Mouse (Mus musculus) lung, postnatal 10 days (tissue): ENCODE results near the gene D930007J09Rik.

Experiments used
- DNase-seq: peaks from one replicate; pipeline ENCODE4 v3.0.0; 2021

D930007J09Rik gene

GRCm38 (mm10) chr13:32819241-32819640 lies 16.6 kb upstream of the D930007J09Rik start:
- DNase-seq: no peak

GRCm38 (mm10) chr13:32807624-32808023 lies 5.0 kb upstream of the D930007J09Rik start:
- DNase-seq: no peak

GRCm38 (mm10) chr13:32806820-32807219 lies 4.2 kb upstream of the D930007J09Rik start:
- DNase-seq: peak; percentile 25

GRCm38 (mm10) chr13:32803701-32804345 lies 1.2 kb upstream of the D930007J09Rik start:
- no peak for DNase-seq

DNA sequence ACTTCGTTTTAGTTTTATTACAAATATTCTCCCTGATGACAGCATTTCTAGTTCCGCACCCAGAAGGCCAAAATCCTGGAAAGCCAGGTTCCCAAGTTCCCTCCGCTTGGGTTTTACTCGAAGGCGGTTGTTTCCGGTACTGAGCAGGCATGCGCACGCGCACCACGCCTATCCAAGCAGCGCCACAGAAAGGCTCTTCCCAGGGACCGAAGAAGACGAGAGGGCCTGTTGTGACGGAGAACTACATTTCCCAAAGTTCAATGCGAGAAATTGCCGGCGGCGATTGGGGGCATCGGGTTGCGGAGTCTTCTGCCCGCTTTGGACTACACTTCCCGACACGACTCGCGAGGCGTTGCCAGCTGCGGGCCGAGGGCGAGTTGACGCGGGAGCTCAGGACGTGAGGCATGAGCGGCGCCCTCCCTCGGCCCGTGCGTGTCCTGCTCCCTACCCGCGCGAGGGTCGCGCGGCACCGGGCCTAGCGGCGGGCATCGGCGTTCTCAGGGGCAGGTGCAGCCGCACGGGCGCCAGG lies 892 bp downstream of the D930007J09Rik start, which contains the start of gene Wrnip1:
Gene Wrnip1, plus strand, starts transcription at position 346 of the 529 bp plus-strand sequence.
- DNase-seq: peak; percentile 99

DNA sequence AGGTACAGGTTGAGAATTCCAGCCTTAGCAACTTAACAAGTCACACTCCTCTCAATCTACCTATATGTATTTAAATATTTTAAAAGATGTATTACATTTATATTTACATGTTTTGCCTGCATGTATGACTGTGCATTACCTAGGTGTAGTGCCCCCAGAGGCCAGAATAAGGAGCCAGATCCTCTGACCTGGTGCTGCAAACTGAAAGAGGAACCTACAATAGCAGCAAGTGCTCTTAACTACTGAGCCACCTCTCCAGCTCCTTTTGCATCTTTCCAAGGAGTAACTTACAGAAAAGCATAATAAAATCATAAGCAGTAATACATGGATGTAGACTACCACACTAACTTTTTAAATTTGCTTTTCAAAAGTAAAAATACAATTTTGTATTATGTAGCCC lies 1.8 kb downstream of the D930007J09Rik start:
- peak; percentile 26 for DNase-seq

DNA sequence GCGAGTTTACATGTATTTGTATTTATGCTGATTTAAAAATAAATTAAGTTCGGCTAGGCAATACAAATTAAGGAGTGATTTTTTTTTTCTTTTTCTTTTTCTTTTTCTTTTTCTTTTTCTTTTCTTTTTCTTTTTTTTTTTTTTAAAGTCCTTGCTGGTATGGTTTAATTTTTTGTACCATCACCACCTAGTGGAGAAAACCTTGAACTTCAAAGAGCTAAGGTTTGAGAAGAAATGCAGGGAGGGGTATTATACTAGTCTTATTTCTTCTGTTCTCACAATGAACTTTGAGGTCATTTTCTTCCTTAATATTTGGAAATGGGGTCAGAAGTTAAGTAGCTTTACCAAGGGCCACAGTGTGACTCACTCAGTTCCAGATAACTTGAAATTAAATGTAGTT lies 3.5 kb downstream of the D930007J09Rik start:
- DNase-seq: no peak

- DNase-seq: no peak
These were observed 5.6 kb downstream of the D930007J09Rik start for GRCm38 (mm10) chr13:32797085-32797484.

- no peak for DNase-seq
These were observed 7.5 kb downstream of the D930007J09Rik start for GRCm38 (mm10) chr13:32795166-32795565.

- DNase-seq: no peak
These were observed 8.0 kb downstream of the D930007J09Rik start for GRCm38 (mm10) chr13:32794619-32795018.

DNA sequence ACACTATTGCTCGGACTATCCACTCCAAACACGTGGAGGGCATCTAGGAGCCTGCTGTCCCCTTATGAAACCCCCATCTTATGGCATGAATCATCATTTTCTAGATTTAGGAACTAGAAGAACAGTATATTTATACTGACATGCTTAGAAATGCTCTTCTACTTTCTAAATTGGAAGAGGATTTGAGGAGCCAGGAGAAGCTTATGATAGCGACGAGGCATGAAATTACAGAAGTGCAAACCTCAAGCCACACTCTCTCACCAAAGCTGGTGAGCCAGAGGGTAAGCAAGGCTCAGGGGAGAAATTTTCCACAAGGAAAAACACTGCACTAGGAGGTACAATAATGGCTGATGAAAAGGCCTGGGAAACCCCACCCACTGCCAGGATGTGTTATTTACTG lies 12.9 kb downstream of the D930007J09Rik start:
- DNase-seq: no peak

GRCm38 (mm10) chr13:32787584-32787983 lies 15.1 kb downstream of the D930007J09Rik start:
- no peak for DNase-seq

DNA sequence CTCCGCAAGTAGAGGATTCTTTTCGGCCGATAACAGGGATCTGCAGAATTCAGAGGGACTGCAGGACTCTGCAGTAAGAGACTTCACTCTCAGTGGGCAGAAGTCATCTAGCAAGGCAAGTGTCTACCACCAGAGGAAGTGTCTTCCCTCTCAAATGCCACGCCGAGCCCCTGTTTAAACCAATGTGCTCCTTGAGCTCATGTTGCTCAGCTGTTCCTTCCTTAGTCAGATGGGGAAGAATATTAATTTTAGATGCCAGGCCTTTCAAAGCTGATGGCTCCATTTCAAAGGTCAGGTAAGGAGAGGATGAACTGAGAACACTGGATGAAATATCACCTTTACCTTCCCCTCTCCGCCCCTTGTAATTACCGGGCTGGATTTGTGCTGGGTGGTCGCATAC lies 18.8 kb downstream of the D930007J09Rik start, which contains the start of gene Mylk4:
Gene Mylk4, minus strand, starts transcription at position 139 of the 400 bp plus-strand sequence.
- no peak for DNase-seq

- DNase-seq: peak; percentile 19
These were observed 19.6 kb downstream of the D930007J09Rik start for GRCm38 (mm10) chr13:32783055-32783454.

DNA sequence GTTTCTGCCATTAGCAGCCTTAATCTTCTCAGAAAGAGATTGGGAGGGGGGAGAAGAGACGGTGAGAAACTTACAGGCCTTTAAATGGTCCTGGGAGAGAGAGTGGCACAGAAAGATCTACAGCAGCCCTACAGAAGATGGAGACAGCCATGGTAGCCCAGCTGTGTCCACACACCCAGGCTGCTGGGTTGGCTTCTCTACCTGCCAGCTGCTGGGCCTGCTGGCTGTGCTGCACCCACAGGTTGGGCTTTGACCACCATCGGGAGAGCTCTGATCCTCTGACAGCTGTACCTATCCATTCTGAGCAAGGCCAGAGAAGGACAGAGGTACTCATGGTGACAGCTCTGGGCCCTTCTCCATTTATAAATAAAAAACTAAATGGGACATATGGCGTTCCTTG lies 23.8 kb downstream of the D930007J09Rik start:
- DNase-seq: no peak

DNA sequence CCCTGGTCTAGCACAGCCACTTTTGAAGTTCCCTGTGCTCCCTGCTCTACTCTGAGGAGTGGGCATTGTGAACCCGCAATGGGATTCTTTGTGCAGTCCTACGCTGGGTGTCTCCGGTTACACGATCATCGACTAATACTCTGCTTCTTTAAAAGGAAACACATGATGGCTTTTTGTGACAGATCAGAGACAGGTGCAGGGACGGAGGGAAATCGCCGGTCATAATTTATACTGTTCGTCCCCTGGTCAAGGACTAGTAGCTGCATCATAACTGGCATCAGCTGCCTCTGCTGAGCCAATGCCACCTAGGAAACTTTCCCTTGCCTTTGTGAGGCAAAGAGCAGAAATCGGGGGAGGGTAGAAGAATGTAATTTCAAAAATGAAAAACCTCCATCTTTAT lies 26.3 kb downstream of the D930007J09Rik start:
- DNase-seq: no peak

- peak; percentile 16 for DNase-seq
These were observed 26.8 kb downstream of the D930007J09Rik start for GRCm38 (mm10) chr13:32775889-32776288.

DNA sequence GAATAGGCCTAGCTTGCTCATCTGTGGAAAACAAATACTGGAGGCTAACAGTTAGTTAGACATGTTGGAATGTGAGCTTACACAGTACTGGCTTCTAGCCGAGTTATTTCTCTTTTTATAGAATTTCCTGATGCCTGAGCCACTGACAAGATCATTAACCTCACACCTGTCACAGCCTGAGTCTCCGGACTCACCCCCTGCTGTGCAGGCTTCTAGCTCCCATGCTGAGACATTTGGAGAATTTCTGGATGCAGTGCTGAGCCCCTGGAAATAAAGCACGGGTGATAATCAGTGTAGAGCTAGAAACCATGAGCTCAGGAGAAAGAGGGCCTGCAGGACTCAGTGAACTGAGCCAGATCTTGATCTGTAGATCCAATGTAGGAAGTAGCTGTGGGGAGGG lies 32.7 kb downstream of the D930007J09Rik start:
- DNase-seq: no peak

DNA sequence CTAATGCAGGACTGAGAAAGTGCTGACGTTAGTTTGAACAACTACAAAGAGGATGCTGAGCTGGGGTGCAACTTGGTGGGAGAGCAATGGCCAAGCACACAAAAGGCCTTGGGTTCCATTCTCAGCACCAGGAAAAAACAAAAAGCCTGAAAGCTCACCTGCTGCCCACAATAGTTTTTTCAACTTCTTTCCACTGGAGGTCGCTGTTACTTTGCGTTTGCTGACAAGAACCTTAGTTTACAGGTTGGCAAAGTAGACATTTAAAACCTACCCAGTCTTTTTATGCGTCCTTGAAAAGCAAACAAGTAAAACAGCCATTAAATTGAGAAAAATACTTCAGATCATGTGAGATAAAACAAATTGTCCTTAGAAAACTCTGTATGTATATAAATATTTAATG lies 34.5 kb downstream of the D930007J09Rik start:
- peak; percentile 47 for DNase-seq

DNA sequence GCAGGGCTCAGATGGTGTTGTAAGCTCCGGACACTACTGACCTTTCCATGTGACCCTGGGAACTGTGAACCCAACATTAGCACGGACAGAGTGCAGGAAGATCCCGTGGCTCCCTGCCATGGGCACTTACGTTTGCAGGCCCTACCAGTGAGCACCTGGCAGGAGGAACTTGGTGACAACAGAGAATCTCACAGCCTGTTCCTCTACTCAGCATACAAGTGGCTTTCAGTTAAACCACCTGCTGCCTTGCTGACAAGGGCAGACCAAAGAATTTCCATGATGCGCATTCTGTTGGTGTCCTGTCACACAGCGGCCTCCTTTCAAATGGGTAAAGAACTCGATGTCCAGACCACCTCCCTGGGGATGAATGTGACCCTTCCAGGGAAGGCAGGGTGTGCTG lies 38.2 kb downstream of the D930007J09Rik start:
- DNase-seq: peak; percentile 16

DNA sequence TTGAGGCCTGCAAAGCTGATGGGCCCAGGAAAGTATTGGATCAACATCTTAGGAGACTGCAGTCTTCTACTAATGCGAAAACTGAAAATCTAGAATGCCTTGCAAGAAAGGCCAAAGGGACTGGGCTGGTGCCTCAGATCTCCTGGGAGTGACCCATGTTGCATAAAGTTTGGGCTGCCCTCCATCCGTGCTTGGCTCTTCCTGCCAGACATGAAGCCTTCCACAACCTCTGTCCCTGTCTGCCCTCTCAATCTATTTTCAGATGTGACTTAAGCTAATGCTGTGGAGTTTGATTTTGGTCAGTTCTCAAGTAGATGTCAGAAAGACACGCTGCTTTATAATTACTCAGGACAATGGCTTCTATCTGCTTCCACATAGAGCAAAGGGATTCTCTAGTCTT lies 39.5 kb downstream of the D930007J09Rik start:
- peak; percentile 42 for DNase-seq

- DNase-seq: no peak
These were observed 41.9 kb downstream of the D930007J09Rik start for GRCm38 (mm10) chr13:32760795-32761194.

GRCm38 (mm10) chr13:32759036-32759435 lies 43.6 kb downstream of the D930007J09Rik start:
- no peak for DNase-seq
